Mouse (Mus musculus) olfactory bulb, adult 2 months (tissue): ENCODE measurements around the gene Apol7b.
"Not testable (repeated sequence)": the region's sequence is repeated elsewhere in the genome, so short reads cannot be mapped to it uniquely, and the experiment has no call there.

ENCODE experiments used
- CTCF ChIP-seq: fragments of 200-500 bp; IDR thresholded peaks from 2 replicates; pipeline ENCODE4 v1.5.1; 2012; ENCODE audit warnings: low read depth, mild to moderate bottlenecking, low read length, moderate library complexity; ENCODE audit not compliant: insufficient read depth
- POLR2A ChIP-seq: fragments of 200-500 bp; IDR thresholded peaks from 2 replicates; pipeline ENCODE4 v1.6.1; 2012; ENCODE audit warnings: mild to moderate bottlenecking, low read depth, low read length, moderate library complexity; ENCODE audit not compliant: insufficient read depth

DNA sequence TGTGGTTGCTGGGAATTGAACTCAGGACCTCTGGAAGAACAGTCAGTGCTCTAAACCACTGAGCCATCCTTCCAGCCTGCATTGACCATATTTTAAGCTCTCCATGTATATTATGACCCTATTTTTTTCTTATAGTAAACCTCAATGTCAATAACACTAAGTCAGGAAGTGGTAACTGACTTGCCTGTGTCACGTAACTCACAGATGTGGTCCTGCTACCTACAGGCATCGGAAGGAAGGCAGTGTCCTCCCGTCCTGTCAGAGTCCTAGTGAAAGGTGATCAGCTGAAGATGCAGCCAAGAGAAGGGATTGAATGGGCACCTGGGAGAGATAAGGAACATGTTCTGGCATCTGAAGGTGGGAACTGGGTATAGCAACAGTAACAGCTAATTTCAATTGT is 27.6 kb downstream of the Apol7b start:
- not testable (repeated sequence) for TF ChIP-seq CTCF, POLR2A
